Mouse (Mus musculus): ENCODE measurements around the gene F5.

GRCm38 (mm10) chr1:164170434-164170833, 18.8 kb downstream of the F5 start:
- TF ChIP-seq CTCF (IDR thresholded peaks at IDR 0.05; ENCODE audit: low read depth) (no peak), EP300 (IDR thresholded peaks at IDR 0.05; ENCODE audit: low read depth) (no peak)
